Mouse (Mus musculus): ENCODE measurements around the gene Zeb2. TPM values are rescaled to one million over a fixed set of nuclear protein-coding genes. Genes with fewer than 3 reads are reported as not detected.

Gene Zeb2
- polyA plus RNA-seq (2015; fragmentation: Nextera tagmentation; extraction: Ambion mirVana) = 37.0 and 38.0 TPM in 2 replicates

DNA sequence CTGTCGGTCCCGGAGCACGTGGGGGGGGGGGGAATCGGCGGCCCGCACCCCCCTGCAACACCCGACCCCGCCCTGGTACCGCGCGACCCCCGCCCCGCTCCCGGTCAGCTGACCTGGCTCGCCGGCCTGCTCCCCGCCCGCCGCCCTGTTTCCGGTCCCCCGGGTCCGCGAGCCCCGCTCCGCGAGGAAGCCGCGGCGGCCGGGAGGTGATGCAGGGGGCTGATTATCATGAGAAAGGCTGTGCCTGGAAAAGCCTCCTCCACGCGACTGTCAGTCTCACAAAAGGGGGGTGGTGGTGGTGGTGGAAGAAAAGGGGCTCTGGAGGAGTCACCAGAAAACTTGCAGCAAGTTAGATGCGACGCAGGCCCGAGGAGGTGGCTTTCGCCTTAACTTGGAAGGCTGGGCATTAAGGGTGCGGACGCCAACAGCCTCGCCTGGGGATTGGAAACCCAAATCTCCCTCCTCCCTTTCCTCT is at the start of gene Zeb2:
Gene Zeb2 (minus strand): TSS at position 309 of the 475 bp plus-strand sequence.
- Histone ChIP-seq H3K4me2 (peak within 1 kb of the TSS; percentile 81), H3K27me3 (0 out of 2 replicates have a peak, but pooled peaks cover 2% of the 10 kb centered on the region), H3K9me3 (no peaks in the 10 kb centered on the region), H3K36me3 (no peaks in the 10 kb centered on the region), H3K4me3 (peak within 1 kb of the TSS; percentile 52), H3K4me1 (replicated peaks) (peaks cover 25% of the 10 kb centered on the region), H3K27ac (replicated peaks) (peak within 1 kb of the TSS; percentile 82), H3K9ac (peak within 1 kb of the TSS; percentile 58)
- peak; percentile 83 for ATAC-seq (ENCODE audit: low FRiP score, low read depth)
- WGBS = under 1% methylated on average over 27 of the region's 39 CpGs

DNA sequence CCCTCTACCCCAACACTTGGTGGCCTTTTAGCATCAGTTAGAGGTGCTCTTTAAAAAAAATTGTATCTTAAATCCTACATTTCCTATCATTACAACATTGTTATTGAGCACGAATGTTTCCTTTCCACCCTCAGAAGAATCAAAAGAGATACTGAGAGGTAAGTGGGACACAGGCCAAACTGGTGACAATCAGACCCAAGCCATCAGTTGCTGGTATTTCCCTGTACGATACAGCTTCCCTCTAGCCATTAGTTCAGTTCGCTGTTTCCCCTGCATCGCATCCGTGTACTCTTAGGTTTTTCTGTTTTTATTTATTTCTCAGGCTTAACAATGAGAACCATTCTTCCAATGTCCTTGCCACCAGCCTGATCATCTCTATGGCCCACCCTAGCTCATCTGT is 41.6 kb upstream of the Zeb2 start:
- Histone ChIP-seq H3K4me2 (peak overlapping the region; percentile 42), H3K9ac (no peak overlapping the region), H3K36me3 (no peaks in the 10 kb centered on the region), H3K4me1 (replicated peaks) (0 out of 2 replicates have a peak, but pooled peaks cover 4% of the 10 kb centered on the region), H3K27me3 (no peaks in the 10 kb centered on the region), H3K27ac (replicated peaks) (no peak overlapping the region), H3K9me3 (no peaks in the 10 kb centered on the region), H3K4me3 (no peak overlapping the region)
- no peak for ATAC-seq (ENCODE audit: low FRiP score, low read depth)
- WGBS = 68% methylated on average over 5 of the region's 5 CpGs

DNA sequence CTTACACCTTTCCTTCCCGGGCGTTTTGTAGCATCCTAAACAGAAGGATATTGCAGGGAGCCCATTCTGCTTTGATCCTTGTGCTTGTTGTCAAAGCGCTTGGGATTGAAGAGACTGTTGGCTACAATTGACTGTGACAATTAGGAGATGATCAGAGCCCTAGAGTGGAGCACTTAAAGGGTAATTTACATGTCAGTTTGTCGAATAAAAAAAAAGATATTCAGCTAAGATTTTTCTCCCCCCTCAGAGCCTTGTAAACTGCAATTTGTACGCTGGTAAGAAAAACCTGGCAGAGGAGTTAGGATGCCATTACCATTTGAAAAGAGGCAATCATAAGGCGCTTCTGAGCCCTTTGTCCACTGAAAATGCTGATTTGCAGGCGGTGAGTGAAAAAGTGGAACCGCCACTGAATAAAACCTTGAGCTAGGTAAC is 41.2 kb upstream of the Zeb2 start:
- WGBS = 13% methylated on average over 8 of the region's 8 CpGs
- H3K9ac ChIP-seq = no peak overlapping the region
- H3K9me3 ChIP-seq = no peaks in the 10 kb centered on the region
- no peaks in the 10 kb centered on the region for H3K27me3 ChIP-seq
- no peak overlapping the region for H3K27ac ChIP-seq (replicated peaks)
- no peaks in the 10 kb centered on the region for H3K36me3 ChIP-seq
- 0 out of 2 replicates have a peak, but pooled peaks cover 4% of the 10 kb centered on the region for H3K4me1 ChIP-seq (replicated peaks)
- H3K4me3 ChIP-seq = 0 out of 2 replicates have a peak overlapping the region, but pooled peaks have one; percentile 8
- no peak for ATAC-seq (ENCODE audit: low FRiP score, low read depth)
- peak overlapping the region; percentile 42 for H3K4me2 ChIP-seq

DNA sequence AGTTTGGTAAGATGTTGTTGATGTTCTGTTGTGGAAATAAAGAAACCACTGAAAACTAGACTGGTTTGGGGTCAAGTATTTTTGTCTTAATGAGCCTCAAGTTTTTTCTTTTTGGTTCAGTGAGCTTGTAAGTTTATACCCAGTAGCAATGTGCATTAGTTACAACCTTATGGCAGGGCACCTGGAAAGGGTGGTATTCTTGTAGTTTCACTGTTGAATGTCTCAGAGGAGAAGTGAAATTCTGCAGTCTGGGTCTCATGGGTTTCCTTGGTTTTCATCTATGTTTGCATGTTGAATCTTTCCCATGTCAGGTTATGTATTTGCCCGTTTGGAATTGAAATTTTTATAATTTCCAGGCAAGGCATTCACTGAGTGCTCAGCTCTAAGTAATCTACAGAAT is 36.1 kb upstream of the Zeb2 start:
- ATAC-seq (ENCODE audit: low FRiP score, low read depth) = no peak
- Histone ChIP-seq H3K4me3 (no peak overlapping the region), H3K9me3 (no peaks in the 10 kb centered on the region), H3K36me3 (no peaks in the 10 kb centered on the region), H3K27ac (replicated peaks) (no peak overlapping the region), H3K9ac (no peak overlapping the region), H3K4me2 (no peak overlapping the region), H3K27me3 (no peaks in the 10 kb centered on the region), H3K4me1 (replicated peaks) (0 out of 2 replicates have a peak, but pooled peaks cover 4% of the 10 kb centered on the region)
- WGBS = 71% methylated on average over 1 of the region's 1 CpGs

DNA sequence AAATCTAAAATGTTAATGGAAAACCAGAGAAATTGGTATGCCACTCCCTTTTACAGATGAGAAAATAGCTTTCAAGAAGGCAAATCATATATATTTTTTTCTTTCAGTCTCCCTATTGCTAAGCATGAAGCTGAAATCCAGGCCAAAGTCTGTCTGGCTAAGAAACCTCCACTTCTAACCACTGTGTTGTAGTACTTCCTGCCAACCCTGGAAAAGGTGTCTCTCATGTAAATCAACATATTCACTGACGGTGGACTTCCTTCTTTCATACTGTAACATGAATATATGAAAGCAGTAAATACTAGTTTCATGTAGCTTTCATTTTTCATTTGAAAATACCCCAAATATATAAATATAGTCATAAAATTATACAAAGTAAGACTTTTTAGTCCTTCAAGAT is 26.0 kb upstream of the Zeb2 start:
- Histone ChIP-seq H3K27me3 (no peaks in the 10 kb centered on the region), H3K27ac (replicated peaks) (no peak overlapping the region), H3K9me3 (no peaks in the 10 kb centered on the region), H3K36me3 (no peaks in the 10 kb centered on the region), H3K4me3 (no peak overlapping the region), H3K4me2 (no peak overlapping the region), H3K9ac (no peak overlapping the region), H3K4me1 (replicated peaks) (no peaks in the 10 kb centered on the region)
- 89% methylated on average over 1 of the region's 1 CpGs for WGBS
- ATAC-seq (ENCODE audit: low FRiP score, low read depth) = no peak

DNA sequence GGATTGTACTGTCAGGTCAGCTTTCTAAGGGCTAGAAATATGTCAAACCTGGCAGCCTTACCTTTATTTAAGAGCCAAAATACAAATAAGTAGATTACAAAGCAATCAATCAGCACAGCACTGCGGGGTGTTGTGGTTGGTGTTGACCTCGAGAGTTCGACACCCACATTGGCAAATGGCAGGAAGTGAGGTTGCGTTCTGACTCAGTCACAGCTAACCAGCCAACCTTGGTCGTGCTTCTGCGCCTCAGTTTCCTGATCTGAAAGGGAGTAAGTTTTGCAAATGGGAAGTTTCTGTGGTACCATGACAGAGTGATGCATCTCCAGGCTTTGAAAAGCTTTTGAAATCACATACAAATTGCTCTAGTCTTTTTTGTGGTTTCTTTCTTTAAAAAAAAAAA is 21.7 kb upstream of the Zeb2 start:
- H3K27ac ChIP-seq (replicated peaks) = no peak overlapping the region
- no peak overlapping the region for H3K4me3 ChIP-seq
- H3K36me3 ChIP-seq = no peaks in the 10 kb centered on the region
- no peaks in the 10 kb centered on the region for H3K27me3 ChIP-seq
- H3K9ac ChIP-seq = no peak overlapping the region
- no peaks in the 10 kb centered on the region for H3K9me3 ChIP-seq
- ATAC-seq (ENCODE audit: low FRiP score, low read depth) = no peak
- no peak overlapping the region for H3K4me2 ChIP-seq
- no peaks in the 10 kb centered on the region for H3K4me1 ChIP-seq (replicated peaks)
- WGBS = 83% methylated on average over 6 of the region's 6 CpGs

DNA sequence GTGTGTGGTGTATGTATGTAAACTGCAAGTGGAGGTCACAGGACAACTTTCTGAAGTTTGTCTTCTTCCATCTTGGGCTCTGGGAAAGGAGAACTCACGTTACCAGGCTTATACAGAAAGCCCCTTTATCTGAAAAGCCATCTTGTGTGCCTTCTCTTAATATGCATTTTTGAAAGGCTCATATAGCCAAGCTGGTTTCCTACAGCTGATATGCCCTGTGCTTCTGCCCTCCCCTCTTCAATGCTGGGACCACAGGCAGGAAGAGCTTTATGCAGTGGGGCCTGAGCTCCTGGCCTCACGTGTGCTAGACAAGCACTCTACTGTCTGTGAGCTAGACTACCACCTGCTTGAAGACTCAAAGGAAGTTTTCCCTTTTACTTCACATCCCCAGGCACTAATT is 19.6 kb upstream of the Zeb2 start:
- Histone ChIP-seq H3K9me3 (no peaks in the 10 kb centered on the region), H3K4me2 (no peak overlapping the region), H3K4me1 (replicated peaks) (no peaks in the 10 kb centered on the region), H3K4me3 (no peak overlapping the region), H3K27ac (replicated peaks) (no peak overlapping the region), H3K36me3 (no peaks in the 10 kb centered on the region), H3K9ac (no peak overlapping the region), H3K27me3 (no peaks in the 10 kb centered on the region)
- ATAC-seq (ENCODE audit: low FRiP score, low read depth) = no peak
- 76% methylated on average over 2 of the region's 2 CpGs for WGBS

DNA sequence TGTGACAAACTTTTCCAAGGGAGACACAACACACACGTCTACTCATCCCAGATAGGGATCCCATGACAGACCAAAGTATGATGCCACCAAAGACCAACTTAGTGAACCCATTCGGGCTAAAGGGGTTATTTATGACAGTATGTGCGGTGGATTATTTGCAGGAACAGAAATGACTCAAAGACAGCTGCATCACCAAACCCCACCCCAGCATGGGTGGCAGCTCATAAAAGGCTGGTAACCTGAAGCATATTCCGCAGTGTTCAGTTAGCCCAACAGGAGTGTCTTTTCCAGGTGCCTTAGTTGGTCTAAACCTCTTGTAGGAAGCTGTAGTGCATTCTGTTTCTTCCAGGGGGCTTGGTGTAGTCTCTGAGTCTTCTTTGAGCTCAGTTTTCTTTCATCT is 16.0 kb upstream of the Zeb2 start:
- no peaks in the 10 kb centered on the region for H3K36me3 ChIP-seq
- WGBS = 94% methylated on average over 4 of the region's 4 CpGs
- H3K4me1 ChIP-seq (replicated peaks) = no peaks in the 10 kb centered on the region
- no peak overlapping the region for H3K4me2 ChIP-seq
- H3K4me3 ChIP-seq = no peak overlapping the region
- no peaks in the 10 kb centered on the region for H3K27me3 ChIP-seq
- no peaks in the 10 kb centered on the region for H3K9me3 ChIP-seq
- ATAC-seq (ENCODE audit: low FRiP score, low read depth) = no peak
- no peak overlapping the region for H3K27ac ChIP-seq (replicated peaks)
- no peak overlapping the region for H3K9ac ChIP-seq

DNA sequence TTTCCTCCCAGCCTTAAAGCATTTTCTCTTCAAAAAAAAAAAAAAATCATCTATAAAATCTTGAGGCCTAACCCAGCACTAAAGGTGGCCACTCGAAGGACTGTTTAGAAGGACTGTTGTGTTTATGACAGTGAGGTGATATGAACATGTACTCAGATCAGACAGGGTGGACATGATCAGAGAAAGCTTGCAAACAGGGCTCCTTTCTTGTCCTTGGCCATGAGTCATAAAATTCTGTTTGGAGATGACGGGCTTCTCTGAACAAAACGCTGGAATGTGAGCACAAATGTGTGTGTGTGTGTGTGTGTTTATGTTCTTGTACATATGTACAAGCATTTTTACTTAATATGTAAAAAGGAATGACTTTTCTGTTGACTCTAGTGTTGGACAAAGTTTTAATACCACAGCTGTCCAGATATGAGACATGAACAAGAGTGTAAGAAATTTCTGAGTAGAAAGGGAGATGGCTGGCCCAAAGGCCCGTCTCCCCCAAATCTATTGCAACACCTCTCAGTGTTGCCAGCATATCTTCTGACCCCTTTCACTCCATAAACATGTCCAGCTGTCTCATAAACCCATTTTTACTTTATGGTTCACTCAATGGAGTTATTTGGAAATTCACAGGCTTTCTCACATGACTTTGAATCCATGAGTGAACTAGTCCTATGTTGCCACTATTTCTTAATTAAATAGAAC is 13.4 kb upstream of the Zeb2 start:
- no peak for ATAC-seq (ENCODE audit: low FRiP score, low read depth)
- Histone ChIP-seq H3K36me3 (no peaks in the 10 kb centered on the region), H3K4me3 (no peak overlapping the region), H3K9ac (no peak overlapping the region), H3K27ac (replicated peaks) (no peak overlapping the region), H3K27me3 (no peaks in the 10 kb centered on the region), H3K4me2 (no peak overlapping the region), H3K9me3 (no peaks in the 10 kb centered on the region), H3K4me1 (replicated peaks) (no peaks in the 10 kb centered on the region)
- 90% methylated on average over 4 of the region's 4 CpGs for WGBS

DNA sequence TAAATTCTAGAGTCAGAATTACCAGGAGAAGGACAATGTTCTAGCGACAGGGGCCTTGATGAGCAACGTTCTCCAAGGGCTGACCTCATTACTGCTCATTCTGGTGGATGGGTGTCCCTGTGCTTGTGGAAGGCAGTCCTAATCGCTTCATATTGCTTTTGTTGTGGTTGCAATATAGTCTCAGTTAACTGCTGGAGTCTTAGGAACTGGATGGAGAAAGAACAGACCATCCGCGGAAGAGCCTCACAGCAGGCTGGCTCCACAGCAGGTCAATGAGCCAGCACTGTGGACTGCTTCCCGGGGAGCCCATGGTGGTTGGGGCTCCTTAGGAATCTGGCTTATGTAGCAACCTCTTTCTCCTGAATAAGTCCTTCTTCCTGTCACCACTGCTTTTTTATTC is 12.4 kb upstream of the Zeb2 start:
- no peak overlapping the region for H3K4me2 ChIP-seq
- H3K9ac ChIP-seq = no peak overlapping the region
- H3K27ac ChIP-seq (replicated peaks) = no peak overlapping the region
- no peak overlapping the region for H3K4me3 ChIP-seq
- no peaks in the 10 kb centered on the region for H3K27me3 ChIP-seq
- no peak for ATAC-seq (ENCODE audit: low FRiP score, low read depth)
- no peaks in the 10 kb centered on the region for H3K9me3 ChIP-seq
- no peaks in the 10 kb centered on the region for H3K36me3 ChIP-seq
- WGBS = 39% methylated on average over 6 of the region's 6 CpGs
- H3K4me1 ChIP-seq (replicated peaks) = no peaks in the 10 kb centered on the region

DNA sequence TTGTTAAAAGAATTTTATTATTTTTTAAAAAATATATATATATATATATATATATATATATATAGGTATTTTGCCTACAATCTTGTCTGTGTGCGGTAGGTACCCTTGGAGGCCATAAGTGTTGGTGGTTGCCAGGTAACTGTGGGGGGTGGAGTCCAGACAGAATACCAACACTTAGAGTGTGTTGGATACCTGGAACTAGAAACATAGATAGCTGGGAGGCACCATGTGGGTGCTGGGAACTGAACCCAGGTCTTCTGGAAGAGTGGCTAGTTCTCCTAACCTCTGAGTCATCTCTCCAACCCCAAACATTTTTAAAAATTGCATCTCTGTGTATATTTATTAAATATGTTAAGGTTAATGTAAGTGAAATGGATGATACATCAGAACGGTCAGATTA is 11.5 kb upstream of the Zeb2 start:
- Histone ChIP-seq H3K4me3 (no peak overlapping the region), H3K27me3 (no peaks in the 10 kb centered on the region), H3K36me3 (no peaks in the 10 kb centered on the region), H3K27ac (replicated peaks) (no peak overlapping the region), H3K9ac (no peak overlapping the region), H3K9me3 (no peaks in the 10 kb centered on the region), H3K4me2 (no peak overlapping the region), H3K4me1 (replicated peaks) (no peaks in the 10 kb centered on the region)
- no peak for ATAC-seq (ENCODE audit: low FRiP score, low read depth)
- WGBS = 94% methylated on average over 2 of the region's 2 CpGs

DNA sequence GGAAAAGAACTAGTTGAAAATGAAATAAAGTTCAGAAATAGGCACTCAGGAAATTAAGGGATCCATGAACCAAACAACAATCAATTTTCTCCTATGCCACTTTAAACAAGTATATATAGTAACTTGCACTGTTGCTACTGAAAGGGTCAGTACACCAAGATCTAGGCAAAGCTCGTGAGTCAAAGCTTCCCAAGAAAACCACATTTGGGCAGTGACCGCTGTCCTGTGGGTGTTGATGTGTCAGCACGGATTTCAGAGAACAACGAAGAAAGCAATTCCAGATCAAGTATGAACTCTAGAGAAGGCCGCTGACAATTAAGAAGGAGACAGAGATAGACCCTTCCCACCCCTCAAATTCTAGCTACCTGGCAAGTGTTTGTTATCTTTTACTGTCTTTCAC is 9.2 kb upstream of the Zeb2 start:
- WGBS = 92% methylated on average over 5 of the region's 5 CpGs
- no peak overlapping the region for H3K9ac ChIP-seq
- no peak overlapping the region for H3K27ac ChIP-seq (replicated peaks)
- H3K4me2 ChIP-seq = no peak overlapping the region
- H3K27me3 ChIP-seq = no peaks in the 10 kb centered on the region
- H3K4me1 ChIP-seq (replicated peaks) = no peaks in the 10 kb centered on the region
- H3K9me3 ChIP-seq = no peaks in the 10 kb centered on the region
- ATAC-seq (ENCODE audit: low FRiP score, low read depth) = no peak
- no peak overlapping the region for H3K4me3 ChIP-seq
- no peaks in the 10 kb centered on the region for H3K36me3 ChIP-seq

DNA sequence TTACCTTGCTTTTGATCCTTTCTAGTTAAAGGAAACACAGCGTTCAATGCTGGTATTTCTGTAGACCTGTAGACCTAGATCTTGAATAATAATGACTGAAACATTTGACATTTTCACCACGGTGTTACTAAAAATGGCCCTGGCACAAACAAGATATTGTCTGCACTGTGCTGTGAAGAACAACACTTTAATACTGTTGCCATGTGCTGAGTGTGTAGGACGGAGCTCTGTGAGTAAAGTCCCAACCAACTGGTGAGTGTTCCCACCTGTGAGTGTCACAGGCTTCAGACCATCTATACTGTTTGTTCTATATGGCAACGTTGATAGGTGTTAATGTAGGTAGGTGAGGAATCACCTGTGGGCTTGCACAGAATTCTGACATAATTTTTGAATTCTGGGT is 8.0 kb upstream of the Zeb2 start:
- Histone ChIP-seq H3K4me2 (no peak overlapping the region), H3K9ac (no peak overlapping the region), H3K36me3 (no peaks in the 10 kb centered on the region), H3K27me3 (no peaks in the 10 kb centered on the region), H3K27ac (replicated peaks) (no peak overlapping the region), H3K4me1 (replicated peaks) (no peaks in the 10 kb centered on the region), H3K9me3 (no peaks in the 10 kb centered on the region), H3K4me3 (no peak overlapping the region)
- WGBS = 74% methylated on average over 4 of the region's 4 CpGs
- ATAC-seq (ENCODE audit: low FRiP score, low read depth) = no peak

All from hindbrain, embryonic 15.5 days (tissue).